Mouse (Mus musculus) A20 (cell line): ENCODE measurements around the gene Dpep3.

Experiments used
- DNase-seq: peaks from one replicate; pipeline ENCODE4 v3.0.0-alpha.2; 2011; ENCODE audit warnings: low read depth, low spot score

Dpep3 gene

DNA sequence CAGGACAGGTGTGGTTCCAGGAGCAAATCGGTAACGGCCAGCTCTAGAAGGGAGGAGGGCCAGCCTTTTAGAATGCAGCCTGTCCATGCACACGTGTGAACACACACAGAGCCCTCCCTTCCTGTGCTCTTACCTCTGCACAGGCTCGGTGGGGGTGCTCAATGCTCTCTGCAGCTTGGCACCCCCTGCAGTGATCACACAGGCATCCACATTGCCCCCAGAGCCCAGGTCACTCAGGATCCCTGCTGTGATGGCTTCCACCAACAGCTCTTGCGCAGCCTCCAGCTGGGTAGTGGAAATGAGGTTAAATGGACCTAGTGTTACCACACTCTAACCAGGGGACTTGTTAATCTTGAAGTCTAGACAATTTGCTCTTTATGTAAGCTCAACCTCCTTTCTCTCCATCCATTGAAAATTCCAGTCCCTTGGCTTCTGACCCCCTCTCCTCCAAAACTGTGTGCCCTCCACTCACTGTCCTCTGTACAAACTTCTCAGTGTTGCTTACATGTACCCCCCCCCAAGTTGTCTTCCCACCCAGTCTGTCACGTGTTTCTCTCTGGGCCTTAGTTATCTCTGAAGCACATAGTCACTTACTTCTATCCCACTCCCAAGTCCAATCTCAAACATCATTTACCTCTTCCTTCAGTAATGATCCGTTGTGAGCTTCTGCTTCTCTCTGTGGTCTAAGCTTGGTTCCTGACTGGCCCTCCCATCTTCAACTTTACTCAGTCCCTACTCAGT lies 43.2 kb downstream of the Dpep3 start:
- no peak for DNase-seq

DNA sequence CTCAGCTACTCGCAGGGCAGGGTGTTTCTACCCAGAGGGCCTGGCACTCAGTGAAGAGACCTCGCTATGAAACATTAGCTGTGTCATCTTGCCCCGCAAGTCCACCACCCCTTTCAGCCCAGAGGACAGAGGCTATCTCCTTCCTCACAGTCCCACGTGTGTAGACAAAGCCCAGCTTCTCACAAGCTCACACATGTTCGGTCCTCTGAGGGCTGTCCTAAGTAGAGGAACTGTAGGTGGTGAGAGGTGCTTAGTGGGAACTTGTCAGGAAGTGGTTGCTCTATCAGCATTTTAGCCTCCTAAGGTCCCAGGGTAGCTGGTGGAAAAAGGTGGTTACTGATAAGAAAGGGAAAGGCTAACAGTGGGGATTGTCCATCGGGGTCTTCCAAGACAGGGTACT lies 44.1 kb downstream of the Dpep3 start:
- DNase-seq, result no peak

DNA sequence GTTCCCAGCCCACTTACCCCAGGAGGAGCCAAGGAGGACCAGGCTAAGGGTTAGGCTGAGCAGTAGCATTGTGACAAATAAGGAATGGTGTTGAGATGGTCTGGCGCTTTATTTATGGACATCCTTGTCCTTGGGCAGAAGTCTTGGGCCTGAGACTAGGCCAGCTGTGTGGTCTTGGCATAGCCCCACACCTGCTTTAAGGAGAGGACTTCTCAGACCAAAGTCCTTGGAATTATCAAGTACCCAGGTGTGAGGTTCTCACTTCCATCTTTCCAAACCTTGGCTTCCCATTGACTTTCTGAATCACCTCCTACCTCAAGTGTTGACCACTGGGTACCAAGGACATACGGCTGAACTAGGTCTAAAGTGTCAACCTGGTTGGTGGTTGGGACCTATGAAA lies 45.5 kb downstream of the Dpep3 start, which contains the start of gene Ctrl:
Ctrl (minus strand) TSS at position 101 of the 400 bp plus-strand sequence.
- DNase-seq, result no peak

DNA sequence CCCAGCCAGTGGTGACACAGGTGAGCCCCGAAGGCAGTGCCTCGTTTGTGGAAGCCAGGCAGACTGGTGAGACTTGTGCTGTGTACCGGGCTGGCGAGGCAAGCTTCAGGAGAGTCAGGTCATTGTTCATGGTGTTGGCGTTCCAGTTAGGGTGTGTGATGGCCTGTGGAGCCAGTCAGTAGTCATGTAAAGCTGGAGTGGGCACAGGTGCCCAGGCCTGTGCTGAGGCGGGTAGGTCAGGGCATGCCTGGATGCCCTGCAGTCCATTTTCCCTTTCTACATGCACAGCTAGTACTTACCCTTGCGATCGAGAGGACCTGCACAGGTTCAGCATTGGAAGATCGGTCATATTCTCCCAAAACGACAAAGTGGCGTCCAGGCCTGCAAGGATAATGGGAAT lies 46.7 kb downstream of the Dpep3 start:
- DNase-seq, result no peak

DNA sequence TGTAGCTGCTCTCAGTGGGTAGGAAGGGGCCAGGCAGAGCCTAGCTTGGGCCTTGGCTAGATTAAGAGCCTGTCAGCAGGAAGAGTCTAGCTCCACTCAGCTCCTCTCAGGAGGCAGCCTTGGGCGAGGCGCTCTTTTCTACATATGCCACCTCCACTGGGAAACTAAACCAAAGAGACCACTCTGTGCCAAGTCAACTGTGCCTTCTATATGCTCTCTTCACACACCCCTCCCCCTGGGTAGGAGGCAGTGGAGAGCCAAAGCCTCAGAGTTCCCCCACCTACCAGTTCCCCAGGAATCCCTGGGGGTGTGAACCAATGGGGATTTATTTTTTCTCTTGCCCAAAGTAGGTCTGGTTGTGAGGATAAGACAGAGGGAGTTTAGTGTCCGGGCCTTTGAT lies 48.0 kb downstream of the Dpep3 start:
- DNase-seq, result no peak

DNA sequence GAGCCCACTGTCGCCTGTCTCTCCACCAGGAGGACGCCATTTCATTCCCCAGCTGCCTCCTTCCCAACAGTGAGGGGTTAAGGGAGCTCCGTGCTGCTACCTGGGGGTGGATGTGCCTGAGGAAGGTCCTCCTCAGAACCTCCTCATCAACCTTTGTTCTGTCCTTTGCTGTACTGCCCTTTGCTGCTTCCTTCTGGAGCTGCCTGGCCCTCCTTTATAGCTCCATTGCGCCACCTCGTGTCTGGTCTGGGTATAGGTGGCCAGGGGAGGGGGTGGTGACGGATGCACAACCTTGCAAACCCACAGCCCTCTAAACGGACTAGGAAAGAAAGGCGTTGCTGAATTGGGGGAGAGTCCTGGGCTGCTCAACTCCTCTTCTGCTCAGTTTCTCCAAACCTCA lies 48.6 kb downstream of the Dpep3 start:
- DNase-seq, result peak; percentile 76

DNA sequence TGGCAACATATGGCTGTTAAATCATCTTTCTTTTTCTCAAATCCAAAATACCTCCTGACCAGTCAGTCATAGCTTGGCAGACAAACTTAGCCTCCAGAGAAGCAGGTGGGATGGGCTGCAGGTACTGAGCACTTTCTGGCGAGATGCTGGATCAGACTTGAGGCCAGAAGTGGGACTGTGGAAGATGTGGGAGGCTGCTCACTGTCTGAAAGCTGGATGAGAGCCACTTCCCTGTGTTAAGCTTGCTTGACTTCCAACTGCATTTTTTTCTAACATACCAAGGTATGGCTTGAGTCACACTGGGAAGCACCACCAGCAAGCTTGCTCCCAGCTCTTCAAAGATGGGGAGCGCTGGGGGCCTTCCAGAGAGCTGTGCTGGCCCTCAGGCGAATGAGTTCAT lies 54.1 kb downstream of the Dpep3 start:
- DNase-seq, result no peak
